Mouse (Mus musculus): ENCODE data around the gene Sfxn5. TPM values are rescaled to one million over a fixed set of nuclear protein-coding genes. Genes with fewer than 3 reads are reported as not detected.
A peak's percentile ranks its signal among the peaks of the same experiment; 100 is the strongest.

Sfxn5 gene
- total and polyA plus RNA-seq, 2 experiments from 2014 or later: 108 to 151 TPM

DNA sequence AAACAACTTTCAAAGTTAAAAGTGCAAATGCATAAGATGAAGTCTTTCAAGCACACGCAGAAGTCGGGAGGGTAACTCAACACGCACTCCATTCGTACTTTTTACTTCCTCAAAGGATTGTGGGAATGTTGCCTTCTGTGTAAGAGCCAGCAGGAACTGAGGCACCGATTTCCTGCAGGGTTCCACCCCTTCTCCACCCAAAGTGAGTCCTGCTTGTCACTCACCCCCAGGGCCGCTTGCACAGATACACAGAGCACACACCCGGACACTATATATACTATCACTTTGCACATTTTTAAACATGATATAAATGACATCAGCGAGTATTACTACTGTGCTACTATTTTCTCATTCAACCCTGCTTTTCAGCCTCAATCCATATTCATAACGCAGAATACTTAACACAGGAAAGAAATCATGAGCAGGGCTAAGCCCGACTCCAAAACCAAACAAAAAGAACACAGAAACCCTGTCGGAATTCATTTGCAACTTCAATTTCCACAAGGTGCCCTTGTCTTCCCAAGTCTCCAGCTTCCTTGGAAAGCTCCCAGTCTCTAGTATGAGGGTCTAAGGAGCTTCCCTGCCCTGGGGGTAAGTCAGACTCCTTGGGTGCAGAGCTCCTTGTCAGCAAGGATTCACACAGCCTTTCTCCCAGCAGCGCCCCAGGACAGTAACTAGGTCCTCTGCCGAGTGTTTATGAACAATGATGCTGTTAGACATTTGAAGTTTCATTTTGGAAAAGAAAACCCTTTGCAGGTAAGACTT lies 46.8 kb downstream of the Sfxn5 start:
- no peak for TF ChIP-seq CTCF (IDR thresholded peaks at IDR 0.05; ENCODE audit: low read depth)
- H3K4me3 ChIP-seq (ENCODE audit: low read length): no peak overlapping the region
- H3K9me3 ChIP-seq (ENCODE audit: low read length): no peaks in the 10 kb centered on the region
- no peak overlapping the region for H3K27ac ChIP-seq
- no peak overlapping the region for H3K4me2 ChIP-seq (ENCODE audit: low read depth, low read length)
- H3K27me3 ChIP-seq (ENCODE audit: insufficient read depth, low read length): no peaks in the 10 kb centered on the region
- WGBS: 82% methylated on average over 13 of the region's 13 CpGs
- DNase-seq (ENCODE audit: low spot score): no peak
- H3K36me3 ChIP-seq (ENCODE audit: insufficient read depth, low read length): no peaks in the 10 kb centered on the region
- no peak overlapping the region for H3K9ac ChIP-seq (replicated peaks; ENCODE audit: low read length)
- no peaks in the 10 kb centered on the region for H3K4me1 ChIP-seq (ENCODE audit: insufficient read depth, low read length)
- no peak for ATAC-seq

DNA sequence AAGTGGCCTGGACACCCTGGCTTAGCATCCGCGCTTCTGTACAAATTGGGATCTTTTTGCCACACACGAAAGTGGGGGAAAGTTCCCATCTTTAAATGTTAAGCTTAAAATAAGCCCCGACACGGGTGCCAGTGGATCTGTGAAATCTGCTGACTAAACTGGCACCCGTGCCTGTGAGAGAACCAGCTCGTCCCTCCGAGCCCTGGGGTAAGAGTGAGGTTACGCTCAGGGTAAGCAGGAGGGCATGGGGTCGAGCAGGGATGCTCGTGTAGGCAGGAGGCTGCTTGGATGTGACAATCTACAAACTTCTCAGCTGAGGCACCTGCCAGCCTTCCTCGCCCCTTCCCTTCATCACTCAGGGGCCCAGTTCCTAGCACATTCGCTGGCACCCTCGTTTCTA lies 52.4 kb downstream of the Sfxn5 start:
- TF ChIP-seq CTCF (IDR thresholded peaks at IDR 0.05; ENCODE audit: low read depth): no peak
- H3K9me3 ChIP-seq (ENCODE audit: low read length): no peaks in the 10 kb centered on the region
- no peaks in the 10 kb centered on the region for H3K27me3 ChIP-seq (ENCODE audit: insufficient read depth, low read length)
- WGBS: 84% methylated on average over 14 of the region's 14 CpGs
- no peaks in the 10 kb centered on the region for H3K36me3 ChIP-seq (ENCODE audit: insufficient read depth, low read length)
- peaks cover 4% of the 10 kb centered on the region; the same call in 1 of the 2 replicates for H3K4me1 ChIP-seq (ENCODE audit: insufficient read depth, low read length)
- no peak overlapping the region for H3K4me2 ChIP-seq (ENCODE audit: low read depth, low read length)
- no peak overlapping the region for H3K27ac ChIP-seq
- DNase-seq (ENCODE audit: low spot score): no peak
- H3K4me3 ChIP-seq (ENCODE audit: low read length): no peak overlapping the region
- no peak for ATAC-seq
- H3K9ac ChIP-seq (replicated peaks; ENCODE audit: low read length): no peak overlapping the region

DNA sequence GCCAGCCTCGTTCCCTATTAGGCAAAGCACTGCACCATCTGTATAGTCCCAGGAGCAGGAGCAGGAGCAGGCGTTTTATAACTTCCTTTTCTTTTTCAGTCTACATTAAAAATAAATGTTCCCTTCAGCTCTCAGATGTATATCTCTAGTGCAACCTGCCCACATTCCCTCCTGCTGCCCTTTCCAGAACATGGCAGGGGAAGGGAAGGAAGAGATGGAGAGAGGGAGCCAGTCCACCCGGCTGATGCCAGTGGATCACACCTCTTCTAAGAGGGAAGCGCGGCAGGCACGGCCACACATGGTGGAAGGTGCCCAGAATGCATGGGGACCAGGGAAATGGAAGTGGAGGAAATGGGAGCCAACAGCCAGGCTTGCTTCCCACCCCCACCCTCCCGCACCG lies 56.7 kb downstream of the Sfxn5 start:
- Histone ChIP-seq H3K9me3 (ENCODE audit: low read length) (no peaks in the 10 kb centered on the region), H3K4me2 (ENCODE audit: low read depth, low read length) (no peak overlapping the region), H3K27me3 (ENCODE audit: insufficient read depth, low read length) (no peaks in the 10 kb centered on the region), H3K4me1 (ENCODE audit: insufficient read depth, low read length) (peaks cover 4% of the 10 kb centered on the region; the same call in 1 of the 2 replicates), H3K27ac (no peak overlapping the region), H3K36me3 (ENCODE audit: insufficient read depth, low read length) (no peaks in the 10 kb centered on the region), H3K9ac (replicated peaks; ENCODE audit: low read length) (no peak overlapping the region), H3K4me3 (ENCODE audit: low read length) (no peak overlapping the region)
- no peak for DNase-seq (ENCODE audit: low spot score)
- ATAC-seq: no peak
- TF ChIP-seq CTCF (IDR thresholded peaks at IDR 0.05; ENCODE audit: low read depth): no peak
- WGBS: 79% methylated on average over 8 of the region's 8 CpGs

DNA sequence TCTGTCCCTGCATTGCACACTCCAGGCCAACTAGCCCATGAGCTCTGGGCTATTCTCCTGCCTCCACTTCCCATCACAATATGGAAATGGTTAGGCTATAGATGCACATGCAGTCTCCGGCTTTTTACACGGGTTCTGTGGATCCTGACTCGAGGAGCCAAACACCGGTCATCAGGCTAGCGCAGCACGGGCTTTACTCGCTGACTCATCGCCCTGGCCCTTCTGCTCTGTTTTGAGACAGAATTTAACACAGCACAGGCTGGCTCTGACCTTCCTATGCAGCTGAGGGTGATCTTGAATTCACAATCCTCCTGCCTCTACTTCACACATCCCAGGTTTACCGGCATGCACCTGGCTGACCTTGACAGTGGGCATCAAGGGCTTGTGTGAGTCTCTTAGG lies 60.8 kb downstream of the Sfxn5 start:
- no peak for TF ChIP-seq CTCF (IDR thresholded peaks at IDR 0.05; ENCODE audit: low read depth)
- Histone ChIP-seq H3K36me3 (ENCODE audit: insufficient read depth, low read length) (no peaks in the 10 kb centered on the region), H3K4me2 (ENCODE audit: low read depth, low read length) (no peak overlapping the region), H3K27me3 (ENCODE audit: insufficient read depth, low read length) (no peaks in the 10 kb centered on the region), H3K4me1 (ENCODE audit: insufficient read depth, low read length) (peaks cover 4% of the 10 kb centered on the region; the same call in 1 of the 2 replicates), H3K27ac (no peak overlapping the region), H3K9ac (replicated peaks; ENCODE audit: low read length) (no peak overlapping the region), H3K4me3 (ENCODE audit: low read length) (no peak overlapping the region), H3K9me3 (ENCODE audit: low read length) (no peaks in the 10 kb centered on the region)
- WGBS: 93% methylated on average over 9 of the region's 9 CpGs
- no peak for DNase-seq (ENCODE audit: low spot score)
- no peak for ATAC-seq

DNA sequence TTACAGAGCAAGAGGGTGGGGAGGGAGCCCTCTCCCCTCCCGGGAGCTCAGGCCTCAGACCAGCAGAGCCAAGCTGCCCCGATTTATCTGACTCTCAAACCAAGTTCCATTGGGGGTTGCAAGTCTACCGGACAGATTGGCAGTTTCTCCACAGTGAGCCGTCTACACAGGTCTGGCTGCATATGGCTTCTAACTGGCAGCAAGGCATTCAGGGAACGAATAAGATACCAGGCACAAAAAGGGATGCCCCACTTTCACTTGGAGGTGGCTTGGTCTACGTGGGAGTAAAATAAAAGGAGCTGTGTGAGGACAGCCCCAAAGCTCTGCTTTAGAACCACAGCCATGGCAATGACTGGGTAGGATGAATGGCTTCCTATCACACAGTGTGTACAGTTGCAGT lies 67.2 kb downstream of the Sfxn5 start:
- ATAC-seq (no peak), DNase-seq (ENCODE audit: low spot score) (no peak)
- H3K9me3 ChIP-seq (ENCODE audit: low read length): no peaks in the 10 kb centered on the region
- peaks cover 8% of the 10 kb centered on the region; the same call in 1 of the 2 replicates for H3K4me1 ChIP-seq (ENCODE audit: insufficient read depth, low read length)
- H3K9ac ChIP-seq (replicated peaks; ENCODE audit: low read length): no peak overlapping the region
- no peaks in the 10 kb centered on the region for H3K36me3 ChIP-seq (ENCODE audit: insufficient read depth, low read length)
- H3K4me2 ChIP-seq (ENCODE audit: low read depth, low read length): no peak overlapping the region
- no peak overlapping the region for H3K27ac ChIP-seq
- no peaks in the 10 kb centered on the region for H3K27me3 ChIP-seq (ENCODE audit: insufficient read depth, low read length)
- WGBS: 41% methylated on average over 6 of the region's 6 CpGs
- no peak overlapping the region for H3K4me3 ChIP-seq (ENCODE audit: low read length)
- TF ChIP-seq CTCF (IDR thresholded peaks at IDR 0.05; ENCODE audit: low read depth): no peak

DNA sequence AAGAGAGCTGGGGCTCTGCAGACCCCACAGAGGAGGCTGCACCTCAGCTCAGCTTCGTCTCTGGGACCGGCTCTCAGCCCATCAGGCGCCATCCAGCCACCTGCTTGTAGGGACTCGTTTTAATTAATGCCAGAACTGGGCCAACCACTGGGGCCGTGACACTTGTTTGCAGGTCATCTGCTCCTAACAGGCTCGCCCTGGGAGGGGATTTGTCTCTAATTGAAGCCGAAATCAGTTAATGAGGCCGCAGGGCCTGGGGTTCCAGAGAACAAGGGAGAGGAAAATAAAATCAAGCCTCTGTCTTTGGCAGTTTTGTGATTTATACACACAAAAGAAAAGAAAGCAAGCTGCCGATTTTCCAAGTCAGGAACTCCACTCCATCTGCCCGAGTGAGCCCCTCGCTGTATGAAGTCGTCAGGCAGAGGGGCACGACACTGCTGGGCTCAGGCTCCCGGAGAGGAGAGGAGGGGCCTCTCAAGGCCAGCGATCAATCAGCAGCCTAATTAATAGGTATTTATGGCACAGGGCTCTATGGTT lies 68.2 kb downstream of the Sfxn5 start:
- Histone ChIP-seq H3K27ac (peak overlapping the region; percentile 41; the same call in 1 of the 2 replicates), H3K36me3 (ENCODE audit: insufficient read depth, low read length) (no peaks in the 10 kb centered on the region), H3K4me1 (ENCODE audit: insufficient read depth, low read length) (peaks cover 8% of the 10 kb centered on the region; the same call in 1 of the 2 replicates), H3K9ac (replicated peaks; ENCODE audit: low read length) (0 out of 2 replicates have a peak overlapping the region, but pooled peaks have one; percentile 21), H3K4me3 (ENCODE audit: low read length) (no peak overlapping the region), H3K4me2 (ENCODE audit: low read depth, low read length) (0 out of 2 replicates have a peak overlapping the region, but pooled peaks have one; percentile 16), H3K27me3 (ENCODE audit: insufficient read depth, low read length) (no peaks in the 10 kb centered on the region), H3K9me3 (ENCODE audit: low read length) (no peaks in the 10 kb centered on the region)
- peak; percentile 42; the same call in 1 of the 2 replicates for ATAC-seq
- DNase-seq (ENCODE audit: low spot score): peak; percentile 57
- 16% methylated on average over 15 of the region's 15 CpGs for WGBS
- no peak for TF ChIP-seq CTCF (IDR thresholded peaks at IDR 0.05; ENCODE audit: low read depth)

Data from hindbrain, postnatal 0 days (tissue).